Mouse (Mus musculus) ovary, adult 10 weeks (tissue): Measurements from ENCODE around the gene Pifo. TPM values are rescaled to one million over a fixed set of nuclear protein-coding genes. Genes with fewer than 3 reads are reported as not detected.

Experiments
- polyA plus RNA-seq: library from polyadenylated mRNA; stranded (reverse); fragments of 350-450 nt; fragmentation: Illumina TruSeq; extraction: RNeasy Lipid Tissue Mini Kit (QIAGEN cat#74804); gene quantifications from one replicate; pipeline ENCODE4 v1.2.3, GENCODE M21; 2014

Pifo gene
- 16.6 TPM for polyA plus RNA-seq

GRCm38 (mm10) chr3:106014546-106014945, at the start of gene Pifo:
Gene Pifo (minus strand): TSS chr3:106014646.

GRCm38 (mm10) chr3:106032781-106033180, 18.3 kb upstream of the Pifo start, which contains the start of gene Chil5:
Gene Chil5 (minus strand): TSS chr3:106032814.

GRCm38 (mm10) chr3:105973411-105973810, 41.0 kb downstream of the Pifo start, which contains the start of gene Ovgp1:
Gene Ovgp1 (plus strand): TSS chr3:105973711.

GRCm38 (mm10) chr3:105959999-105960398, 54.4 kb downstream of the Pifo start, which contains the start of gene Atp5f1:
Gene Atp5f1 (minus strand): TSS chr3:105960099.

GRCm38 (mm10) chr3:105958974-105959580, 55.4 kb downstream of the Pifo start, which contains the start of gene Wdr77:
Gene Wdr77 (plus strand): TSS chr3:105959369.

Other genes with a start within 250 kb of the Pifo start
- gene Rap1a, start 213.3 kb downstream of the Pifo start, polyA plus RNA-seq = 557 TPM
- not detected for gene Adora3, start 143.8 kb downstream of the Pifo start, polyA plus RNA-seq
- gene Tmigd3, start 143.7 kb downstream of the Pifo start, polyA plus RNA-seq = not detected
- gene I830077J02Rik, start 82.0 kb downstream of the Pifo start, polyA plus RNA-seq = 1.3 TPM
- 98.2 TPM for gene Wdr77, start 55.3 kb downstream of the Pifo start, polyA plus RNA-seq
- 724 TPM for gene Atp5f1, start 54.5 kb downstream of the Pifo start, polyA plus RNA-seq
- gene Ovgp1, start 40.9 kb downstream of the Pifo start, polyA plus RNA-seq = 1,411 TPM
- not detected for gene Chil5, start 18.2 kb upstream of the Pifo start, polyA plus RNA-seq
- 0.43 TPM for gene Chia1, start 98.6 kb upstream of the Pifo start, polyA plus RNA-seq
- 3.5 TPM for gene Chil3, start 152.9 kb upstream of the Pifo start, polyA plus RNA-seq
- not detected for gene Chil4, start 204.9 kb upstream of the Pifo start, polyA plus RNA-seq